In genomic region chr3:90265034-90265931, GRCm38 (mm10) we compare ENCODE assay signal across 8 mouse cellular contexts. TPM values are rescaled to one million over a fixed set of nuclear protein-coding genes. Genes with fewer than 3 reads are reported as not detected.
DNase-seq lines count a peak whose midpoint lies in the region; ATAC-seq and TF ChIP-seq lines count a peak whose summit lies in the region.

TSS of gene Dennd4b (plus strand) at chr3:90265185.

- peak within 1 kb of the TSS; percentile 99 for H3K27ac ChIP-seq in heart, embryonic 10.5 days
- peak within 1 kb of the TSS; percentile 97 for H3K27ac ChIP-seq in kidney, embryonic 14.5 days (ENCODE audit: low read depth, low read length)
- peak within 1 kb of the TSS; percentile 96 for H3K27ac ChIP-seq in limb, embryonic 15.5 days
- peak within 1 kb of the TSS; percentile 97 for H3K27ac ChIP-seq in midbrain, postnatal 0 days (ENCODE audit: low read depth, low read length)

- peak; percentile 85 for ATAC-seq in erythroblast, adult 5-6 weeks (replicated peaks; ENCODE audit: low FRiP score, poor library complexity, severe bottlenecking)
- ATAC-seq in kidney, embryonic 14.5 days (ENCODE audit: low FRiP score, low TSS enrichment) = peak; percentile 91
- peak; percentile 87 for ATAC-seq in limb, embryonic 15.5 days (ENCODE audit: insufficient number of reproducible peaks, low FRiP score, low TSS enrichment, low read depth)
- peak; percentile 86 for ATAC-seq in midbrain, postnatal 0 days (ENCODE audit: low FRiP score)

- peak within 1 kb of the TSS; percentile 90 for H3K4me3 ChIP-seq in heart, embryonic 10.5 days
- H3K4me3 ChIP-seq in kidney, embryonic 14.5 days (ENCODE audit: low read length) = peak within 1 kb of the TSS; percentile 85
- peak within 1 kb of the TSS; percentile 80 for H3K4me3 ChIP-seq in limb, embryonic 15.5 days
- peak within 1 kb of the TSS; percentile 93 for H3K4me3 ChIP-seq in midbrain, postnatal 0 days (ENCODE audit: low read depth, low read length)

- no peaks in the 10 kb centered on the region for H3K9me3 ChIP-seq in heart, embryonic 10.5 days
- H3K9me3 ChIP-seq in kidney, embryonic 14.5 days (ENCODE audit: control insufficient read depth, low read length) = no peaks in the 10 kb centered on the region
- no peaks in the 10 kb centered on the region for H3K9me3 ChIP-seq in limb, embryonic 15.5 days
- no peaks in the 10 kb centered on the region for H3K9me3 ChIP-seq in midbrain, postnatal 0 days (ENCODE audit: low read length)

- H3K9ac ChIP-seq in kidney, embryonic 14.5 days (ENCODE audit: low read depth, low read length) = peak within 1 kb of the TSS; percentile 91
- peak within 1 kb of the TSS; percentile 76 for H3K9ac ChIP-seq in limb, embryonic 15.5 days
- peak within 1 kb of the TSS; percentile 91 for H3K9ac ChIP-seq in midbrain, postnatal 0 days (replicated peaks; ENCODE audit: low read length, poor library complexity, severe bottlenecking)

- H3K4me1 ChIP-seq in heart, embryonic 10.5 days = peaks cover 27% of the 10 kb centered on the region
- peaks cover 9% of the 10 kb centered on the region; the same call in 1 of the 2 replicates for H3K4me1 ChIP-seq in kidney, embryonic 14.5 days (ENCODE audit: control insufficient read depth, insufficient read depth, low read length)
- H3K4me1 ChIP-seq in limb, embryonic 15.5 days = peaks cover 16% of the 10 kb centered on the region
- H3K4me1 ChIP-seq in midbrain, postnatal 0 days (ENCODE audit: insufficient read depth, low read length) = peaks cover 11% of the 10 kb centered on the region

- no peaks in the 10 kb centered on the region for H3K27me3 ChIP-seq in heart, embryonic 10.5 days (ENCODE audit: insufficient read depth, poor library complexity, severe bottlenecking)
- no peaks in the 10 kb centered on the region for H3K27me3 ChIP-seq in kidney, embryonic 14.5 days (ENCODE audit: control insufficient read depth, insufficient read depth, low read length)
- no peaks in the 10 kb centered on the region for H3K27me3 ChIP-seq in limb, embryonic 15.5 days
- no peaks in the 10 kb centered on the region for H3K27me3 ChIP-seq in midbrain, postnatal 0 days (ENCODE audit: insufficient read depth, low read length)

- WGBS in heart, embryonic 10.5 days = under 1% methylated on average over 84 of the region's 87 CpGs
- under 1% methylated on average over 72 of the region's 87 CpGs for WGBS in kidney, embryonic 14.5 days
- WGBS in limb, embryonic 15.5 days = under 1% methylated on average over 83 of the region's 87 CpGs
- under 1% methylated on average over 59 of the region's 87 CpGs for WGBS in midbrain, postnatal 0 days

- H3K4me2 ChIP-seq in kidney, embryonic 14.5 days (replicated peaks; ENCODE audit: low read depth, low read length) = peak within 1 kb of the TSS; percentile 84
- peak within 1 kb of the TSS; percentile 73 for H3K4me2 ChIP-seq in limb, embryonic 15.5 days
- H3K4me2 ChIP-seq in midbrain, postnatal 0 days (ENCODE audit: low read depth, low read length, poor library complexity, severe bottlenecking) = peak within 1 kb of the TSS; percentile 89

- TF ChIP-seq CTCF in midbrain, postnatal 0 days (IDR thresholded peaks at IDR 0.05) = peak; percentile 91

- H3K36me3 ChIP-seq in heart, embryonic 10.5 days = peaks cover 62% of the 10 kb centered on the region
- H3K36me3 ChIP-seq in kidney, embryonic 14.5 days (ENCODE audit: control insufficient read depth, insufficient read depth, low read length) = peaks cover 37% of the 10 kb centered on the region
- peaks cover 60% of the 10 kb centered on the region for H3K36me3 ChIP-seq in limb, embryonic 15.5 days
- peaks cover 45% of the 10 kb centered on the region for H3K36me3 ChIP-seq in midbrain, postnatal 0 days (ENCODE audit: insufficient read depth, low read length)

- peak; percentile 95 to 96 for DNase-seq in B cell, adult 2 months
- DNase-seq in brain, adult 2 months (ENCODE audit: low read depth, low spot score) = peak; percentile 95
- DNase-seq in heart, embryonic 10.5 days (ENCODE audit: low spot score) = peak; percentile 95
- DNase-seq in midbrain, postnatal 0 days (ENCODE audit: low spot score) = peak; percentile 81
- peak; percentile 95 for DNase-seq in spleen, postnatal 10 days (ENCODE audit: low spot score in 2 of 2)

RNA-seq across cellular contexts. Expression of gene Dennd4b, which starts in this region (rescaled TPM):
- 2.9 and 18.4 TPM in 2 replicates for total RNA-seq in erythroblast, adult 5-6 weeks (2015; ENCODE audit: low replicate concordance)
- 4.5 and 6.1 TPM in 2 replicates for total RNA-seq in erythroblast, adult 5-6 weeks (2017; ENCODE audit: low replicate concordance)
- 4.6 and 7.0 TPM in 2 replicates for polyA plus RNA-seq in heart, embryonic 10.5 days (2016; fragmentation: Nextera tagmentation; extraction: Ambion mirVana)
- 2.9 and 4.5 TPM in 2 replicates for polyA plus RNA-seq in kidney, embryonic 14.5 days (2014; fragmentation: Nextera tagmentation; extraction: Ambion mirVana)
- polyA plus RNA-seq in limb, embryonic 15.5 days (2015; fragmentation: Nextera tagmentation; extraction: Ambion mirVana) = 3.9 and 4.7 TPM in 2 replicates
- total RNA-seq in midbrain, postnatal 0 days (2014; rRNA removed) = 34.6 and 46.8 TPM in 2 replicates
- 6.9 and 7.7 TPM in 2 replicates for polyA plus RNA-seq in midbrain, postnatal 0 days (2015; fragmentation: Nextera tagmentation; extraction: Ambion mirVana)

Comparison
In these comparisons a context has a peak if more than half of its experiments do, and no peak if none do; other contexts are left out.
1. Peak in every context shown above with its lines: DNase-seq, ATAC-seq, H3K4me3 ChIP-seq and H3K27ac ChIP-seq.